Comparison of ENCODE assay signal across 30 mouse cellular contexts in the genomic region with DNA sequence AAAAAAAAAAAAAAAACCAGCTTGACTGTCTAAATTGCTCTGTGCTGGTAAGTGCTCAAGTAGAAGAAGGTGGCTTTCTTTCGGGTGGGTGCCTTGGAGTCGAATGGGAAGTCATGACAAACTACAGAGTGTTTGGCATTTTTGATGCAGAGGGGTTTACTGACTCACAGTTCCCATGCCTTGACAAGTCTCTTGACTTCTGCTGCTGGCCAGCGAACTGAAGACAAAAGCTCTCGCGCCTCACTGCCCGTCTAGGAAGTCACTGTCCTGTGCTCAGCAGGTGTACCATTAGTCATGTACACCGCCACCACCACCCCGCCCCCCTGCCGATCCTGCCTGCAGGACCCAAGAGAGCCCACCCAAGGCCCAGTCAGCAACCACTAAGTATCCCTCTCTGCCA. TPM values are rescaled to one million over a fixed set of nuclear protein-coding genes. Genes with fewer than 3 reads are reported as not detected.
DNase-seq lines count a peak whose midpoint lies in the region; ATAC-seq and TF ChIP-seq lines count a peak whose summit lies in the region.
"Had no signal": no experiment of that assay in that cellular context is flagged by ENCODE, and none has a peak within 500 bp of the region (broad histone marks: within the 10 kb centered on the region; RNA-seq: fewer than 3 reads in every experiment).

No protein-coding gene starts in this region.

- 0 out of 2 replicates have a peak overlapping the region, but pooled peaks have one; percentile 85 for H3K4me2 ChIP-seq in neural tube, embryonic 12.5 days (replicated peaks)
- H3K4me2 ChIP-seq in neural tube, embryonic 15.5 days = no peak overlapping the region
- H3K4me2 ChIP-seq: embryonic facial prominence, embryonic 13.5 days; heart, embryonic 13.5 days; limb, embryonic 13.5 days; liver, embryonic 13.5 days had no signal

- no peak overlapping the region for H3K4me3 ChIP-seq in left cerebral cortex, adult 2 months
- H3K4me3 ChIP-seq in neural tube, embryonic 12.5 days = no peak overlapping the region
- H3K4me3 ChIP-seq in neural tube, embryonic 15.5 days (replicated peaks) = no peak overlapping the region
- H3K4me3 ChIP-seq in cortical plate, adult 2 months (ENCODE audit: insufficient read depth, low read length) = no peak overlapping the region
- H3K4me3 ChIP-seq: embryonic facial prominence, embryonic 13.5 days; heart, embryonic 13.5 days; limb, embryonic 13.5 days; liver, embryonic 13.5 days; megakaryocyte, embryonic 14.5 days had no signal

- no peak for DNase-seq in left cerebral cortex, adult 2 months (ENCODE audit: extremely low spot score in 1 of 2, low spot score in 2 of 2)
- DNase-seq in left cerebral cortex, adult 18-20 months (ENCODE audit: low spot score in 2 of 2) = no peak
- DNase-seq in B cell, adult 2 months = peak; percentile 42 to 49
- no peak for DNase-seq in kidney, adult 8-10 months
- DNase-seq: adrenal gland, postnatal 10 days; cerebellum, postnatal 36 days; embryo, embryonic 11 days; forebrain, postnatal 0 days; heart, postnatal 14 days; kidney, postnatal 14 days; liver, embryonic 13.5 days; lung, adult 18-20 months; lung, postnatal 4 days; thymus, adult 18-20 months; thymus, postnatal 25 days had no signal

- no peak for TF ChIP-seq CTCF in left cerebral cortex, adult 2 months (IDR thresholded peaks at IDR 0.05)
- TF ChIP-seq CTCF in cortical plate, adult 2 months (IDR thresholded peaks at IDR 0.05; ENCODE audit: extremely low read depth, insufficient read depth, low read length) = no peak

- intact Hi-C loops in left cerebral cortex, adult 2 months (cut with DNase I) = no loop called here

- TF ChIP-seq POLR2A in cortical plate, adult 2 months (IDR thresholded peaks at IDR 0.05; ENCODE audit: extremely low read depth, insufficient read depth, low read length) = no peak

- H3K27me3 ChIP-seq in neural tube, embryonic 12.5 days (replicated peaks) = peaks cover 46% of the 10 kb centered on the region
- H3K27me3 ChIP-seq in neural tube, embryonic 15.5 days (replicated peaks) = peaks cover 16% of the 10 kb centered on the region

- WGBS in neural tube, embryonic 12.5 days = 27% methylated on average over 9 of the region's 9 CpGs
- 25% methylated on average over 9 of the region's 9 CpGs for WGBS in neural tube, embryonic 15.5 days

- no peaks in the 10 kb centered on the region for H3K9me3 ChIP-seq in neural tube, embryonic 12.5 days
- no peaks in the 10 kb centered on the region for H3K9me3 ChIP-seq in neural tube, embryonic 15.5 days (replicated peaks)
- H3K9me3 ChIP-seq: embryonic facial prominence, embryonic 13.5 days; heart, embryonic 13.5 days; limb, embryonic 13.5 days; liver, embryonic 13.5 days had no signal

- no peaks in the 10 kb centered on the region; the same call in 1 of the 2 replicates for H3K36me3 ChIP-seq in neural tube, embryonic 12.5 days
- no peaks in the 10 kb centered on the region for H3K36me3 ChIP-seq in neural tube, embryonic 15.5 days
- H3K36me3 ChIP-seq: embryonic facial prominence, embryonic 13.5 days; heart, embryonic 13.5 days; limb, embryonic 13.5 days; liver, embryonic 13.5 days had no signal

- no peak for ATAC-seq in neural tube, embryonic 12.5 days (ENCODE audit: low FRiP score, low read depth)
- no peak for ATAC-seq in neural tube, embryonic 15.5 days (ENCODE audit: low FRiP score)
- ATAC-seq: forebrain, postnatal 0 days; intestine, postnatal 0 days; lung, postnatal 0 days; Patski had no signal

- peaks cover 66% of the 10 kb centered on the region for H3K4me1 ChIP-seq in neural tube, embryonic 12.5 days
- peaks cover 55% of the 10 kb centered on the region for H3K4me1 ChIP-seq in neural tube, embryonic 15.5 days
- peaks cover 2% of the 10 kb centered on the region for H3K4me1 ChIP-seq in cortical plate, adult 2 months (ENCODE audit: control insufficient read depth, insufficient read depth, low read length)

- no peak overlapping the region for H3K9ac ChIP-seq in neural tube, embryonic 12.5 days
- H3K9ac ChIP-seq in neural tube, embryonic 15.5 days (replicated peaks) = no peak overlapping the region
- H3K9ac ChIP-seq: embryonic facial prominence, embryonic 13.5 days; forebrain, postnatal 0 days; heart, embryonic 13.5 days; limb, embryonic 13.5 days; liver, embryonic 13.5 days had no signal

- H3K27ac ChIP-seq in left cerebral cortex, adult 2 months = peak overlapping the region; percentile 72
- no peak overlapping the region for H3K27ac ChIP-seq in neural tube, embryonic 12.5 days
- H3K27ac ChIP-seq in neural tube, embryonic 15.5 days (replicated peaks) = no peak overlapping the region
- H3K27ac ChIP-seq in cortical plate, adult 2 months (ENCODE audit: insufficient read depth, low read length) = peak overlapping the region; percentile 63
- H3K27ac ChIP-seq: embryonic facial prominence, embryonic 13.5 days; heart, embryonic 13.5 days; limb, embryonic 13.5 days; liver, embryonic 13.5 days; stomach, postnatal 0 days had no signal

RNA-seq across cellular contexts. Expression of gene Hes5, which starts 4.1 kb away (rescaled TPM):
- total RNA-seq in left cerebral cortex, adult 2 months (2021) = 10 to 100 TPM; 22.3 to 25.3 TPM
- total RNA-seq in left cerebral cortex, adult 18-20 months (2021) = 10 to 100 TPM; 35.7 to 36.1 TPM
- polyA plus RNA-seq in neural tube, embryonic 12.5 days (2016; fragmentation: Nextera tagmentation; extraction: Ambion mirVana) = 396 and 412 TPM in 2 replicates
- 80.3 and 113 TPM in 2 replicates for polyA plus RNA-seq in neural tube, embryonic 15.5 days (2015; fragmentation: Nextera tagmentation; extraction: Ambion mirVana)
- polyA plus RNA-seq in cortical plate, adult 2 months (2012; rRNA removed) = 25.9 and 28.2 TPM in 2 replicates
- total RNA-seq: gastrocnemius, adult 8-10 months; heart, adult 8-10 months; heart, postnatal 14 days; MEL had no signal
- polyA plus RNA-seq: C2C12, Patski had no signal

RNA-seq across cellular contexts. Expression of gene Pank4, which starts 7.3 kb away (rescaled TPM):
- 10 to 100 TPM; 45.1 to 45.5 TPM for total RNA-seq in left cerebral cortex, adult 2 months (2021)
- total RNA-seq in left cerebral cortex, adult 18-20 months (2021) = 10 to 100 TPM; 38.3 to 46.8 TPM
- 41.2 and 46.3 TPM in 2 replicates for polyA plus RNA-seq in neural tube, embryonic 12.5 days (2016; fragmentation: Nextera tagmentation; extraction: Ambion mirVana)
- polyA plus RNA-seq in neural tube, embryonic 15.5 days (2015; fragmentation: Nextera tagmentation; extraction: Ambion mirVana) = 37.4 and 40.6 TPM in 2 replicates
- polyA plus RNA-seq in cortical plate, adult 2 months (2012; rRNA removed) = 64.5 and 68.2 TPM in 2 replicates

RNA-seq across cellular contexts. Expression of gene Tnfrsf14, which starts 28.2 kb away (rescaled TPM):
- 1 to 10 TPM; 1.3 to 1.5 TPM for total RNA-seq in left cerebral cortex, adult 2 months (2021)
- total RNA-seq in left cerebral cortex, adult 18-20 months (2021) = 1 to 10 TPM; 2.0 to 2.1 TPM
- polyA plus RNA-seq in neural tube, embryonic 12.5 days (2016; fragmentation: Nextera tagmentation; extraction: Ambion mirVana) = 0.34 and 1.2 TPM in 2 replicates
- 0.37 and 1.4 TPM in 2 replicates for polyA plus RNA-seq in neural tube, embryonic 15.5 days (2015; fragmentation: Nextera tagmentation; extraction: Ambion mirVana)
- polyA plus RNA-seq in cortical plate, adult 2 months (2012; rRNA removed) = 2.3 TPM in 2 replicates
- total RNA-seq: forebrain, postnatal 0 days had no signal
- polyA plus RNA-seq: forebrain, postnatal 0 days had no signal

RNA-seq across cellular contexts. Expression of gene Fam213b, which starts 57.7 kb away (rescaled TPM):
- total RNA-seq in left cerebral cortex, adult 2 months (2021) = 10 to 100 TPM; 59.8 to 66.7 TPM
- total RNA-seq in left cerebral cortex, adult 18-20 months (2021) = 10 to 100 TPM; 67.7 to 70.2 TPM
- 36.1 and 40.4 TPM in 2 replicates for polyA plus RNA-seq in neural tube, embryonic 12.5 days (2016; fragmentation: Nextera tagmentation; extraction: Ambion mirVana)
- 68.2 and 79.2 TPM in 2 replicates for polyA plus RNA-seq in neural tube, embryonic 15.5 days (2015; fragmentation: Nextera tagmentation; extraction: Ambion mirVana)
- 152 and 155 TPM in 2 replicates for polyA plus RNA-seq in cortical plate, adult 2 months (2012; rRNA removed)
- total RNA-seq: MEL had no signal

Comparison
In these comparisons a context has a peak if more than half of its experiments do, and no peak if none do; other contexts are left out.
1. DNase-seq: peak in B cell, adult 2 months (2 of 2); none in left cerebral cortex, adult 2 months (0 of 2), left cerebral cortex, adult 18-20 months (0 of 2) and kidney, adult 8-10 months (0 of 2).
2. H3K27ac ChIP-seq: peak in left cerebral cortex, adult 2 months (single experiment) and cortical plate, adult 2 months (single experiment); none in neural tube, embryonic 12.5 days (single experiment) and neural tube, embryonic 15.5 days (single experiment).